Mouse (Mus musculus) embryo, embryonic 10 days (tissue): ENCODE data around the gene Disp2.
A peak's percentile ranks its signal among the peaks of the same experiment; 100 is the strongest.

Experiments
- DNase-seq: peaks from one replicate; pipeline ENCODE4 v3.0.0-alpha.2; 2015; ENCODE audit warnings: low spot score

Gene Disp2

DNA sequence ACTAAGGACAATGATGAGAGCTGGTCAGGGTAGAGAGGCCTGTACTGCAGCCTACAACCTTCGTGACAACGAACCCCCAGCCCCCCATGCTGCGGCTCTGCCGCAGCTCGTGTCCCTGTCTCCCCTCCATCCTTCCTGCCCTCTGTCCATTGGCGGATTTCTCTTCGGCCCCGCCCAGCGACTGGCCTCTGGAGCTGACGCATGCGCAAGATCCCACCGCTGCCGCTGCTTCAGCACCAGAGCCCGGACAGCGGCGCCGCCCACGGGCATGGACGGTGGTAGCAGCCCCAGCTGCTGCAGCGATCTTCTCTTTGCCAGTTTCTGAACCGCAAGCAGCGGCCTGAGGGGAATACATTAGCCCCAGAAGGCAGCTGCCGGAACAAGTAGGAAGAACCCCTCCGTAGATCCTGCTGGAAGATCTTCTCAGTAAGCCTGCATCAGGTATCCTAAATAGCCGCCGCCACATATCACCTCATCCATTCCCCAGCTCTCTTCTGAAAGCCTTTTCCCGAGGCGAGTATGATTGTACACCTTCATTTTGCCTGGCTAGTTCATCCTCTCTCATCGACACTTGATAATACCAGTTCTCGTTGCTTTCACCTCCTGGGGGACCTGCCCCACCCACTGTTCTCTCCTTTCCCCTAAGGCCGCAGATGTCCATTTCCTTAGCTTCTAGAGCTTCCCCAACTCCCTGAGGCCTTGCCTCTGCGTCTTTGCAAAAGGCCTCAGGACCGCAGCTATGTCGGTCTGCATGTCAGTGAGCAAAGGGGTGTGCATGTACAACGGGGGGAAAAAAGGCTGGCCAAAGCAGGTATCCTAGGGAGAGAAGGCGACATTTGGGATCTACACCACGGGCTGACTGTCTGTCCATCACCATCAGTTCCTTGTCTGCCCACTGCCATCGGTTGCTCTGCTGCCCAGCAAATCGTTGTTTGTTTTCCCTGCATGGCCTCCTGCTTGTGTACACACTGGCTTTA lies at the start of gene Disp2:
Gene Disp2 (plus strand): TSS at position 216 of the 977 bp plus-strand sequence.
- DNase-seq, result peak; percentile 95

DNA sequence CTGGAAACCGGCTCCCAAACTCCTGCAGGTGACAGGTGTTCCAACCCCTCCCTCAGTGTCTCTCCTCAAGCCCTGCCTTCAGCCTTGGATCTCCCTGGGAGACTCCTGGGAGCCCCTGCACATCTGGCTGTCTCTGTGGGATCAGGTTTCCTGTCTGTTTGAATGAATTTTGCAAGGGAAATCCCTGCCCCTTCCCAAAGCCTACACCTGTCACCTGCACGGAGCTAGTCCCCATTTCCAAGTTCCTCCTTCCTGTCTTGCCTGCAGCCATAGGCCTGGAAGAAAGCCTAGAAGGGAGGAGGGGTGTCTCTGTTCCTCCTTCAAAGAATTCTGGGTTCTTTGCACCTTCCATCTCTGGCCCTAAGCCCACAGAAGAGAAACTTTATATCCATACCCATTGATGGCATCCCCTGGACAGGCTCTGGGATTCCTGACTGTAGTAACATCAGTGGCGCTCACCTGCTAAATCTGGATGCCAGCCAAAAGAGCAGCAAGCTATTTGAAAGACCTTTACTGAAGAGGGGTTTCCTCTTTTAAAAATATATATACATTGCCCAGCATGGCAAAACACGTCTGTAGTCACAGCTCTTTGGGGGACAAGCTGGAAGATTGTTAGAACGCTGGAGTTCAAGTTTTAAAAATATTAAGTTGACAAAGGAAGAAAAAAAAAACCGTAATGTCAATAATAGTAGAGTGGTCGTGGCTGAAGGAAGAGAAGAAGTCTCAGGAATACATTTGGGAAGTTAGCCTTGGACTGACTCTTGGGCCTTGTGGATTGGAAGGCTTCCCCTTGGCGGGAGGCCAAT lies 49.5 kb upstream of the Disp2 start:
- no peak for DNase-seq

DNA sequence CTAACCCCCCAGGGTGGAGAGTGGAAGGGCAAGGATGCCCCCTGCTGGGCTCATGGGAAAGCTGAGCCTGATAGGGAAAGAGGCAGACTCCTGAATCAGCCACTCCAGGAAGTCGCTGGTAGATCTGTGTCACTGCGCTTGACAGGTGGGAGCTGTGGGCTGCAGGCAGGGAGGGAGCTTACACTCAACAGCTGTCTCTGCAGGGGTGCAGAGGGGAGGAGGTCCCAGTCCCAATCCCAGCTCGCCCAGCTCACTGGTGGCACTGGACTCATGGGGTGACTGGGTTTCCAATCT lies 49.0 kb upstream of the Disp2 start:
- DNase-seq, result peak; percentile 55

DNA sequence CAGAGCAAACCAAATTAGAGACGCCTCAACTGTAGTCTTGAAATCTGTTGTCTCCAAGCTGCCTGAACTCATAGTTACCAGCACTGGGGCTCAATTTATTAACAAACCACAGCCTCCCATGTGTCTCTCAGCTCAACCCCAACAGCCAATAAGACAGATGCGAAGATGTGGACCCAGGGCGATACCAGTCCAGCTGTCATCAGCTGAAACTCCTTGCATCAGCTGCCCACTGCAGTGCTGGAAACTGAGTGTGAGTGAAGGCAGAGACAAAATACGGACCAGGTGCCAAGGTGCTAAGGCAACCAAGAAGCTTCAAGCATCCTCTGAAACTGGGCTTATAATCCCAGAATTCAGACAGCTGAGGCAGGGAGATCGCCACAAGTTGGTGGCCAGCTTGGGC lies 47.5 kb upstream of the Disp2 start:
- no peak for DNase-seq

DNA sequence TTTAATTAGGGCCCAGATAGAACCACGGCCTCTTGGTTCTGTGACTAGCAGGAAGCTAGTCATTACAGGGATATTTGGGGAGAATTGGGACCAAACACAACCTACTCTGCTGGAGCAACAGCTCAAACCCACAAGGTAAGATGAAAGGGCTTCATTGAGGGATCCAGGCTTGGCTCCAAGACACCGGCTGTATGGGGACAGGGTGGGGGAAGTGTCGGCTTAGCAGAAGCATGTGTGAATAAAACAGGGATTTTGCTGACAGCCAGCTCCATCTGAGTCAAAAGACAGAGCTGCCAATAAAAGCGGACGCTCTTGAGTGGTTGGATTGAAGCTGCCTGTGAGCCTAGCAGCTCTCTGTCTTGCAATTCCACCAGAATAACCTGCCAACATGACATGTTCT lies 46.2 kb upstream of the Disp2 start:
- no peak for DNase-seq

DNA sequence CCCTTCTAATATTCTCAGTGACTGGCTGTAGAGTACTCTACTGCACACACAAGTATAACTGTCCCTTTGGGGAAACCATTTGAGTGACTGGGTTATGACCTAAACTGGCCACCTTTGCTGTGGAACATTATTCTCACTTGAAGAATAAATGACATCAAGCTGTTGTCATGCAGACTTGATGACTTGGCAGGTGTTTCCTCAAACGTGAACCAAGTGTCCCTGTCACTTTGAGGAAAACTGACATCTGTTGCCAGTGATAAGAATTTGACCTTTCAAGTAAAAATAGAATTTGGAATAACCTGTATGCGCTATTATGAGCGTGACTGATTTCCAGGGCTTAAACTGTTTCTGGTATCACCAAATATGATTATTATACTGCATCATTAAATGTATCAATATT lies 39.2 kb upstream of the Disp2 start:
- DNase-seq, result no peak

DNA sequence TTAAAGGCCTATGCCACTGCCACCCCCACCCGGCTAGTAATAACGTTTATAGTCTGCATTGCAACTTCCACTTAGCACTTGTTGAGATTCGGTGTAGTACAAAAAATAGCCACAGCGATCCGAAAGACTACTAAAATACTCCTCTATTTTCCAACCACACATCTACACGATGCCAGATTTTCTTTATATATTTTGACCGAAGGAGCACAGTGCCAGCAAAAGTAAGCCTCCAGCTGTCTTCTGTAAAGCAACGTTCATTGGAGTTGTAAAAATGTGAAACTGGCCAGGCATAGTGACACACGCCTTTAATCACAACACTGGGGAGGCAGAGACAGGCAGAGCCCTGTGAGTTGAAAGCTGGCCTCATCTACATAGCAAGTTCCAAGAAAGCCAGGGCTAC lies 38.3 kb upstream of the Disp2 start:
- no peak for DNase-seq

DNA sequence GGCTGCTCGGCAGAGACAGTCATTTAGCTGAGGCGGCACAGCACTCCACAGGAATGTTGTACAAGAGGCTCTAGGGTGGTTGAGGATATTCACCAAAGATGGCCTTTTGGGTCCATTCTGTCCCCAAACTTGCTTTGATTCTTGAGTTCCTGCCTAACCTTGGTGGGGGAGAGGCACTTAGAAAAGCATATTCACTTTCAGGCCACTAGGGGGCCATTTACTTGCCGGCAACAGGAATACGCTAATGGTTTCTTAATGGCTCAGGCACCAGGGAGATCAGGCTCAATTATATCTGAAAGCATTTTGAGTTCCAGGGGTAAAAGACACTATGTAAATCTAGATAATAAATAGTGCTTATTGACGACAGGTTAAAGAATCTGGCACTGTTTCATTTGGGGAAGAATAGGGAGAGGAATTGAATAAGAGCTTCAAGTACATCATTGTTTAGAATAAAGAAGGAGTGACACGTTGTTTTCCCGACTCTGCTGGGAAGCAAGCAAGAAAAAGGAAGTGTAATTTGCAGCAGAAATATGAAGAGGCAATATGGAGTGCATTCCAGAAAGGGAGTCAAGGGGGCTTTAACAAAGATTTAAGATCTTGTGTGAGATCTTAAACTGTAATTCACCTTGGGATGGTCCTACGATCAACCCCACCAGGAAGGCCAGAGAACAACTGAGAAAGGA lies 36.1 kb upstream of the Disp2 start:
- peak; percentile 75 for DNase-seq

DNA sequence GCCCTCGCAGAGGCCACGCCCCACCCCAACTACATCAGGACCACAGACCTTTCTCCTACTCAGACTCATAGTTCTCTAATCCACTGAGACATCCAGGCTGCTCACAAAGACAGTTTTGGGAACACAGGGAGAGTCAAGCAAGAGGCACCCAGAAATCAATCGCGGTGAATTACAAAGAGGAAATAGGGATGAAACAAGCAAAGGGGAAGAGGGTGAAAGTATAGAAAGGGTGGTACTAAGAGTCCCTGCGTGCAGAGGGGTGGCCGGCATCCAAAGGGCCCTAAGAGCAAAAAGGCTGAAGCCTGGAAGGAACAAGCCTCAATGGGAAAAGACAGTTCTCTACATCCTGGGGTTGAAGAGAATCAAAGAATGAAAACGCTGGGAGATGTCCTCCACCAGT lies 34.9 kb upstream of the Disp2 start:
- no peak for DNase-seq

DNA sequence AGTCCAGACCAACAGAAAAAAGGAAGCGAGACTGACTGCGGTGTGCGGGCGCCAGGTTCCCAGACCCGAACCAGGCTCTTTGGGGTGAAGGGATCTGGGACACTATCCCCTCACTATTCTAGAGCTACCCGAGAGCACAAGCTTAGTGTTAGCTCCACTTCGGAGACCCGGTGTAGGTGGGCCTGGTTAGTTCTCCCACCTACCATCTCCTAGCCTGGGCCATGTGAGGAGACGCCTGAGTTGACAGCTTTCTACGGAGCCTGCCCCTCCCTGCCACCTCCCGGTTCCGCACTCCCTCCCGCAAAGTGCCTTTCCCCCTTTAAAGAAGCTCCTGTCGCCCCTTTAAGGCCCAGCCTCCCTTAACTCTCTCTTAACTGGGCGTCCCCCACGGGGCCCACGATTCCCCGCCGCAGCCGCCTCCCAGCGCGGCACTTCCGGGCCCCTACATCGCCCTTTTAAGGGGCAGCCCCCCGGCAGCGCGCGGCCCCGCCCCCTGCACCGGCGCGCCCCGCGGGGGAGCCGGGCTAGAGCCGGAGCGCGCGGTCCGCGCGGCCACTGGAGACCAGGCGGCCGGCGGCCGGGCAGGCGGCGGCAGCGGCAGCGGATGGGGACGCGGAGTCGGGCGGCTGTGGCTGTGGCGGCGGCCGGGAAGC lies 34.2 kb upstream of the Disp2 start, which contains the start of gene Inafm2:
Gene Inafm2 (plus strand): TSS at position 527 of the 653 bp plus-strand sequence.
- peak; percentile 89 for DNase-seq

DNA sequence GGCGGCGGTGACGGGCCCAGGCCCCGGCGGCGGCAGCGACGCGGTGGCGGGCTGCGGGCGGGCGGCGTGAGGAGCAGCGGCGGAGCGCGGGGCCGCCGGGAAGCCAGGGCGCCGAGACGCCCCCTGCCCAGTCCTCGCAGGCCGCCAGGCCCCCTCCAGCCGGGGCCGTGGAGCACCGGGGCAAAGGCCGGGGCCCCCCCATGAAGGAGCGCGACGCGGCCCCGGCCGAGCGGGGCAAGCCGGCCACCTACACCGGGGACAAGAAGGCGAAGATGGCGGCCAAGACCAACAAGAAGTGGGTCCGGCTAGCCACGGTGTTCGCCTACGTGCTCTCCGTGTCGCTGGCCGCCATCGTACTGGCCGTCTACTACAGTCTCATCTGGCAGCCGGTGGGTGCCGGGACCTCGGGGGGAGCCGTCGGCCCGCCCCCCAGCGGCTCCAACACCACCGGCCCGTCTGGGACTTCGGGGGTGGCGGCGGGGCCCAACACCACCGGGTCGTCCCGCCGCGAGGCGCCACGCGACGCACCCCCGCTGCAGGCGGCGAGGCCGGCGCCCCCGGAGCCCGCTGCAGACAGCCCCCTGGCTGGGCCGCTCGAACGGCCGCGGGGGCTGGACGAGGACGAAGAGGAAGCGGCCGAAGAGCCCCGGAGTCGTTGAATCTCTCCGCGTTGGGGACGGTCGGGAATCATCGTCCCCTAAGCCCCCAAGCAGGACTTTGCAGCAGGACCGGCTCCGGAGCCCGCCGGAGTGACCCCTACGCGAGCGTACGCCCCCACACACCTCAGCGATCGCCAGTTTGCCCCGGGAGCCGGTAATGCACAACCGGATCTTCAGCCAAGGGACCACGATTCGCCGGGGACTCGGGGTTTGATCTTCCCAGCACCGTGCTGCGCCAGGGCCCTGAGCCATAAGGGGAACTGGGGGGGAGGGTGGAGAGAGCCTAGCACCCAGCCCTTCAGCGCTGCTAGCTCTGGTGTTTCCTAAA lies 33.3 kb upstream of the Disp2 start:
- DNase-seq, result peak; percentile 68

DNA sequence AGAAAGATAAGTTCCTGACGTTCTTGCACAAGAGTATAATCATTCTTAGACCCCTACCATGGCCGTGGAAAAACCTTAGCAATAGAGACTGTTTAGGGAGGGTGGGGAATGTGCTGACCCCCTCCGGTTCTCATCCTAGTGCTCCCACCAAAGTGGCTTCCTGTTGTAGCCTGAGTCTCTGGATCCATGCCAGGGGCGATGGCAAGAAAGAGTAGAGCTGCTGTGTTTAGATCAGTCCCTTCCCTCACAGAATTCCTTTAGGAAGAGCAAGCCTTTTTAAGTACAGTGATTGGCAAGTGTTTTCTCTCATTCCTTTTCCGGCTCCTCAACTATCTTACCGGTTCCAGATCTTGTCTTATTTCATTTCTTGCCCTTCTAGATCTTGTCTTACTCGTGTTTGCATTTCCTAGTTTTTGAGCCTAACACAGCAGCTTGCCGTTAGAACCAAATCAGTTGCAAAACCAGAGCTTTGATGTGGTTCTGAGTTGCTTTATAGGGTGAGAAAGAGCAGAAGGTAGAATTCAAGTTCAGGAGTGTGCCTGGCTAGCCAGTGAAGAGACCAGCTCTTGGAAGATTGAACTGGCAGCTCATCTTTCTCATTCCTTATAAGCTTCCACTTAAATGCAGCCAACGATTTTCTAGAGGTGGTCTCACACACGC lies 32.1 kb upstream of the Disp2 start:
- no peak for DNase-seq

DNA sequence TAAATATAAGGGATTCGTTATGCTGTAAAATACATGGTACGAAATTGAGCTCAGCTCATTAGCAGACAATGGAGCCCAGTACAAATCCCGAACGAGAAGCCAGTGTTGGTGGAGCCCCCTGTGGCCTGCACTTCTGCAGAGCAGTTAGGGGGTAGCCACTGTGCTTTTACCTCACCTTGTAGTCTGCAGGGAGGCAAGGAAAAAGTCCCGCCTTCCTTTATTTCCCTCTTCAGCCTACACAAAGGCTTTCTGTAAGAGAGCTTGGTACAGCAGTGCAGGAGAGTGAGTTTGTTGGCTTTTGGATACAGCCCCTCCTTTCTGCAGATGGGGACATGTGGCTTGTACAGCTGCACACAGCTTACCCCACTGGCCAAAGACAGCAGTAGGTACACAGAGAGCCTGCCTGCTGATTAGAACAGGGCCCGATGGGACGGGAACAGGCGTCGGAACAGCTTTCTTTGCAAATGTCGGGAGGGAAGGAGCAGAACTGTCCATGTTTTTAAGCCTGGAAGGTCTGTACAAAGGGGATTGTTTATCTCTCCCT lies 30.1 kb upstream of the Disp2 start:
- no peak for DNase-seq

DNA sequence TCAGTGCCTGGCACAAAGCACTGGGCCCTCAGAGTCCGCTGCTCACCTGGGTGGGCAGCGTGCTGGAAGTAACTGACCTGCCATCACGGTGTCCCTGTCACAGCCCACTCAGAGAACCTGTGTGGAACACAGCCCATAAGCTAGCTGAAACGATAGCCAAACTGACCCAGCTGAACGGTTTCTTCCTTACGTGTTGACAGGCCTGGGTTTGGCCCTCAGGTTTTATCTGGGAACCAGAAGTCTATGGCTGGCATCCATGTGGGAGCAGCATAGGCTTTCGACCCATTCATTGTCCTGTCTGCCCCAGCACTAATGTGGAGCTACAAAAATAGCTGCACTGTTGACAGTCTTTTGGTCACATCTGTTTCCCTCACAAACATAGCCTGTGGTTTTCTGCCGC lies 29.0 kb upstream of the Disp2 start:
- no peak for DNase-seq

DNA sequence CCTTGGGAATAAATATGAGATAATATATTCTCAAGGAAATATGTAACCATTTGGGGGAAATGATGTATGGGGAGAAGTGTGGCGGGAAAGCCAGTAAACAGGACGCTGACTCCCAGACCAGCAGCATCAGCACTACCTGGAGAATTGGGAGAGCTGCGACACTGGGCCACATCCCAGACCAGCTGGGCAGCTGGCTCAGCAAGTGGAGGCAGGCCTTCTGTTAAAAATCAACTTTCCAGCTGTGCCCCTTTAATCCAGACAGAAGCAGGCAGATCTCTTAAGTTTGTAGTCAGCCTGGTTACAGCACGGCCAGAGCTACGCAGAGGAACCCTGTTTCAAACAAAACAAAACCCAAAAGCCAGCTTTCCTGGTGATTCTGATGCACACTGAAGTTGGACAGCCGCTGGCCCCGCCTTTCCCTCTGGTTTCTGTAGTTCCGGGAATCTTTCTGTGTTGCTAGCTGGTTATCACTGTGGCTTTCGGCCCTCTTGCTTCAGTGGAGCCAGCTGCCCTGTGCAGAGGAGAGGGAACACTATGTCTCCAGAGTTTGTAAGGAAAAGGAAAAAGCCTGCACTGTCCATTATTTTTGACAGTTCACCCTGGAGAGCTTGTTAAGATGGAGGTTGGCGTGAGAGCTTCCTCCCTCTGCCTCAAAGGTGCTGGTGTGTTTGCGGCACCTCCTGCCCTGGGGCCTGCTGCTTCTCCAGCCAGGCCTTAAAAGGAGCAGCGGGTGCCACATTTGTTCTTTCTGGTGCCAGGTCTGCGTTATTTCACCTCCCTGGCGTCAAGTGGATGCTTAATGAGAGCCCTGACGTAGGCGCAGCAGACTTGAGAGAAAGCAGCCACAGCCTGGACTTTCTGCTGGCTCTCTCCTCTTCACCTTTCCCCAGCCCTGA lies 27.4 kb upstream of the Disp2 start:
- no peak for DNase-seq

DNA sequence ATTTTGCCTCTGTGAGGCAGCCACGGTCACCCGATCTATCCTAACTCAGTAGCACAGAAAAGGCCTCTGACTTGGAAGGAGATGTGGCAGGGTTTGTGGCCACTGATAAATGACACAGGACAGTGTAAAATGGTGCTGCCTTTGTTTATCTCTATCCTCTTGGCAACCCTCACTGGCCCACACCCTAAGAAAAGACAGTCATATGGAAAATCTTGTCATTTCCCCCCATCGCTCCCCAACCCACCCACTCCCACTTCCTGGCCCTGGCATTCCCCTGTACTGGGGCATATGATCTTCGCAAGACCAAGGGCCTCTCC lies 26.8 kb upstream of the Disp2 start:
- DNase-seq, result no peak

DNA sequence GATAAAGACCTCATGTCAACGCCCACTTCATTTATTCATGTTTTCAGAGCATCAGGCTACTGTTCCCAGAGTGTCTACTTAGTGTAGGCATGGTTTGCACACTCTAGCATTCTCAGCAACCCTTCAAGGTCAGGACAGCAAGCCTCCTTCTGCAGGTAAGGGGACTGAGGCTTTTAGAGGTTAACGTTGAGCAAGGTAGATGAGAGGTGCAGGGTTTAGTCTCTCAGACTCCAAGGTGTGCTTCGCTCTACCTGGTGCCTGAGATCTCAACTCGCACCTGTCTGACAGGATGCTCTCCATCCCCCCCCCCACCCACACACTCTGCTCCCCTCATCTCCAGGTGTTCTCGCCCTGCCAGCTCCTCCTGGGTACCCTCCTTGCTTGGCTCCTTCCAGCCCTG lies 25.4 kb upstream of the Disp2 start:
- DNase-seq, result no peak

DNA sequence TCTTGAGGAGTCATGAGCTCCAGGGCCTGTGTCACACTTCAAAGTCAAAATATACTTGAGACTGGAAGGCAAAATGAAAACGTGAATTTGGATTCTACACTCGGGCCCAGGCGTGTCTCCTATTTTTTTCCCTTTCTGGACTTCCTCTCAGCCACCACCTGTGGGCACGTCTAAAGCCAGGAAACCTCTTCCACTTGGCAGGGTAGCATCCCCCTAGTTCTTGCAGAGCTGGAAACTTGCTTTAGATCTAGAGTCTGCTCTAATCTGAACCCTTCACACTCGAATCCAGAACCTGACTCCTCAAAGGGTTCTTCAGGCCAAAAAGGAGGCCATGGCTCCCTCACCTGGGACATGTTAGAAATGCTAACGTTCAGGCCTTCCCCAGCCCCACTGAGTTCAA lies 24.1 kb upstream of the Disp2 start:
- DNase-seq, result no peak

DNA sequence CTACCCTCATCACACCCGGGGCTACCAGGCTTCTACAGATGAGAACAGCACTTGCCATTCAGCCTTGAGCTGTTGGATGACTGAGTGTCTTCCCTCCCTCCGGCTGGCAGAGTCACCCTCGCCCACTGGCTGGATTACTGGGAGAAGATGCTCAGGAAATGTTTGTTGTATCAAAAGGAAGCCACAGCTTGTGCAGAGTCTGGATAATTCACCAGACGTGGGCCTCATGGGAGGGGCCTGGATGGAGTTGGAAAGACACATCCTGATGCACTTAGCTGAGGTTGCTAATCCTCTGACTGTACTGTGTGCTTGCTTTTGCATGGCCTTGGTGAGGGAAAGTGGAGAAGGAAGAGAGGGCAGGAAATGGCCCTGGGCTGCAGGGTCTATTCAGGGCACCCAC lies 23.4 kb upstream of the Disp2 start:
- no peak for DNase-seq
